Mouse (Mus musculus) embryonic facial prominence, embryonic 12.5 days (tissue): ENCODE measurements around the gene Dtx3l. TPM values are rescaled to one million over a fixed set of nuclear protein-coding genes. Genes with fewer than 3 reads are reported as not detected.
"Not testable (repeated sequence)": the region's sequence is repeated elsewhere in the genome, so short reads cannot be mapped to it uniquely, and the experiment has no call there.

Source experiments
- ATAC-seq: fragments of 200-750 bp; cut with Nextera tagmentation; 2 replicates; pipeline ENCODE4 v1.8.0; 2017; ENCODE audit not compliant: insufficient number of reproducible peaks, insufficient read depth, low FRiP score, low TSS enrichment
- H3K27ac ChIP-seq: fragments of 300-500 bp; sonication (generic); 2 replicates; pipeline ENCODE4 v1.5.1; 2016; ENCODE audit warnings: mild to moderate bottlenecking
- H3K27me3 ChIP-seq: fragments of 300-500 bp; sonication (generic); 2 replicates; pipeline ENCODE4 v1.6.1; 2016; ENCODE audit warnings: mild to moderate bottlenecking, moderate library complexity
- H3K36me3 ChIP-seq: fragments of 300-500 bp; sonication (generic); 2 replicates; pipeline ENCODE4 v1.6.1; 2016; ENCODE audit warnings: mild to moderate bottlenecking
- H3K4me1 ChIP-seq: fragments of 300-500 bp; sonication (generic); 2 replicates; pipeline ENCODE4 v1.6.1; 2016
- H3K4me2 ChIP-seq: fragments of 300-500 bp; sonication (generic); replicated peaks from 2 replicates; pipeline ENCODE4 v1.6.1; 2016; ENCODE audit warnings: mild to moderate bottlenecking, moderate library complexity
- H3K4me3 ChIP-seq: fragments of 300-500 bp; sonication (generic); 2 replicates; pipeline ENCODE4 v1.5.1; 2016; ENCODE audit warnings: mild to moderate bottlenecking
- H3K9ac ChIP-seq: fragments of 300-500 bp; sonication (generic); 2 replicates; pipeline ENCODE4 v1.6.1; 2016; ENCODE audit warnings: mild to moderate bottlenecking, moderate library complexity
- H3K9me3 ChIP-seq: fragments of 300-500 bp; sonication (generic); 2 replicates; pipeline ENCODE4 v1.6.1; 2016; ENCODE audit warnings: mild to moderate bottlenecking, moderate library complexity
- WGBS: fragments of 180-500 bp; shearing (Covaris S2); methylation state at CpG from one replicate; pipeline ENCODE4 v1.1.7; 2016; 5-methylcytosine and 5-hydroxymethylcytosine counted together
- polyA plus RNA-seq: library from polyadenylated mRNA; unstranded; fragments of >200 nt; fragmentation: Nextera tagmentation; extraction: Ambion mirVana; gene quantifications from 2 replicates; pipeline ENCODE4 v1.2.1, GENCODE M21; 2016

Gene Dtx3l
- 2.2 and 3.0 TPM in 2 replicates for polyA plus RNA-seq

DNA sequence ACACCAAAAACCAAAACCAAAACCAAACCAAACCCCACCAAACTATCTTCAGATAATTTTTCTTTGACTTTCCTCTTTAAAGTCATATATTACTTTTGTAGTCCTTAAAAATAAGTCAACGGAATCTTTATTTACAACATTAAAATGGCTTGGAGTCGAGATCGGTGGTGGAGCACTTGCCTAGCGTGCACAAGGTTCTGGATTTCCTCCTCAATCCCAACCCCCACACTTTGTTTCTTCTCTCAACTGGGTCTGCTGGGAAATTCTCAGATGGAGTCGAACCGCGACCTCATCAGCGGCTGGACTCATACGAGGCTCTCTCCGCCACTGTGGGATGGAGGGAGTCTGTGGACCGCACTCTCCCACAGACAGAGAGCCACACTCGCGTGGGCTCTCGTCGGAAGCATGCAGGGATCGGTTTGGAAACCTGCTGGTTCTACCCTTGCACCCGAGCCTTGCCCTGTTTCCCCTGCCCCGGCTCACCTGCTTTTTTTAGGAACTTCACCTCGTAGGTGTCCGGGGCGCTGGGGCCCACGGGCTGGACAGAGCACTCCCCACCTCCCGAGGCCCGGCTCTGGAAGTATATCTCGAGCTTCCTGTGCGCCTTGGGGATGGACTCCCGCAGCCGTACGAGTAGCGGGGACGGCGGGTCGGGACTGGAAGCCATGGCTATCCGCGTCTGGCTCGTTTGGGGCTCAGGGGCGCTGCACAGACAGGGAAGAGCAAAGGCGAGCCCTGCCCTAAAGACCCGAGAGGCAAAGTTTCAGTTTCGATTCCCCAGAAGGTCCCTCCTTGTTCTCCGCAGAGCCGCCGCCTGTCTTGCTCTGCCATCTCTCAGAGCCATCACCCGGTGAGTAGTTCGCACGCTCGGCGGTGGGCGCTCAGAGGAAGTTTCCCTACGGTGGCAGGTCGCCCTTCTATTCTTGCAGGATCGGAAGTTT lies at the start of gene Dtx3l, which contains the start of gene Parp9:
Gene Dtx3l, minus strand, starts transcription at position 941 of the 941 bp plus-strand sequence.
Gene Parp9, plus strand, starts transcription at position 260 of the 941 bp plus-strand sequence.
- H3K27me3 ChIP-seq: no peaks in the 10 kb centered on the region
- peak within 1 kb of the TSS; percentile 79 for H3K4me2 ChIP-seq
- H3K4me3 ChIP-seq: peak within 1 kb of the TSS; percentile 56
- no peak within 1 kb of the TSS for H3K27ac ChIP-seq
- H3K36me3 ChIP-seq: no peaks in the 10 kb centered on the region
- peak; percentile 59; the same call in 1 of the 2 replicates for ATAC-seq
- no peaks in the 10 kb centered on the region for H3K4me1 ChIP-seq
- H3K9ac ChIP-seq: peak within 1 kb of the TSS; percentile 55
- WGBS: 2% methylated on average over 52 of the region's 52 CpGs
- H3K9me3 ChIP-seq: no peaks in the 10 kb centered on the region

DNA sequence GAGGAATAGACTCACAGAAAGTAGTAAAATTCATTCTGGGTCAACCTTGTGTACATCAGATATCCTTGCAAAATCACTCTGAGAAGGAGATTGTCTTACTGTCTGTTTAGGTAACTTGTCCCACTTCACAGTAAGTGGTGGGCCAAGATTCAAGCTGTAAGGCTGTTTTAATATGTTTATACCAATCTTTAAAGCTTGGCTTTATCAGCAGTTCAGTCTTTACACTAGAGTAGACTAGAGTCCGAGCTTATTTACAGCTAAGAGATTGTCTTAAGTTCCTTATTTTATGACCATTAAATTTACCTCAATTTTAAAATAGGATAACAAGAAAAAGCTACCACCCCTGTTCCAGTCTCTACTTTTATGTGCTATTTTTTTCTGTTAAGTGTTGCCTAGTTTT lies 49.0 kb upstream of the Dtx3l start:
- Histone ChIP-seq H3K36me3 (no peaks in the 10 kb centered on the region), H3K4me1 (no peaks in the 10 kb centered on the region), H3K9me3 (no peaks in the 10 kb centered on the region), H3K4me3 (no peak overlapping the region), H3K27ac (no peak overlapping the region), H3K9ac (no peak overlapping the region), H3K4me2 (no peak overlapping the region), H3K27me3 (no peaks in the 10 kb centered on the region)
- no peak for ATAC-seq
- 93% methylated on average over 1 of the region's 1 CpGs for WGBS

DNA sequence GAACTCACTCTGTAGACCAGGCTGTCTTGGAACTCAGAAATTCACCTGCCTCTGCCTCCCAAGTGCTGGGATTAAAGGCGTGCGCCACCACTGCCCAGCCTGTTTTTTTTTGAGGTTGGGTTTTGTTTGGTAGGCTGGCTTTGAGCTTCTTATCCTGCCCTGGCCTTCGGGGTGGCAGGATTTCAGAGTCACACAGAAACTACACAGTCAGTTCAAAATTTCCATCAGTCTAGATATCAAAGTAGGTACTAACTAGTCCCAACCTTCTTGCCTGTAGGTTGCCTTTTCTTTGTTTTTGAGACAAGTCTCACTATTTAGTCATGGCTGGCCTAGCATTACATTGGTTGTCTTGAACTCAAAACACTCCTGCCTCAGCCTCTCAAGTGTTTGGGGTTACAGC lies 45.5 kb upstream of the Dtx3l start:
- H3K9ac ChIP-seq: peak overlapping the region; percentile 89; the same call in 1 of the 2 replicates
- 73% methylated on average over 3 of the region's 3 CpGs for WGBS
- H3K27ac ChIP-seq: no peak overlapping the region
- ATAC-seq: no peak
- H3K36me3 ChIP-seq: no peaks in the 10 kb centered on the region
- H3K9me3 ChIP-seq: no peaks in the 10 kb centered on the region; the same call in 1 of the 2 replicates
- H3K4me1 ChIP-seq: no peaks in the 10 kb centered on the region
- H3K27me3 ChIP-seq: no peaks in the 10 kb centered on the region
- peak overlapping the region; percentile 61 for H3K4me2 ChIP-seq
- H3K4me3 ChIP-seq: peak overlapping the region; percentile 87

DNA sequence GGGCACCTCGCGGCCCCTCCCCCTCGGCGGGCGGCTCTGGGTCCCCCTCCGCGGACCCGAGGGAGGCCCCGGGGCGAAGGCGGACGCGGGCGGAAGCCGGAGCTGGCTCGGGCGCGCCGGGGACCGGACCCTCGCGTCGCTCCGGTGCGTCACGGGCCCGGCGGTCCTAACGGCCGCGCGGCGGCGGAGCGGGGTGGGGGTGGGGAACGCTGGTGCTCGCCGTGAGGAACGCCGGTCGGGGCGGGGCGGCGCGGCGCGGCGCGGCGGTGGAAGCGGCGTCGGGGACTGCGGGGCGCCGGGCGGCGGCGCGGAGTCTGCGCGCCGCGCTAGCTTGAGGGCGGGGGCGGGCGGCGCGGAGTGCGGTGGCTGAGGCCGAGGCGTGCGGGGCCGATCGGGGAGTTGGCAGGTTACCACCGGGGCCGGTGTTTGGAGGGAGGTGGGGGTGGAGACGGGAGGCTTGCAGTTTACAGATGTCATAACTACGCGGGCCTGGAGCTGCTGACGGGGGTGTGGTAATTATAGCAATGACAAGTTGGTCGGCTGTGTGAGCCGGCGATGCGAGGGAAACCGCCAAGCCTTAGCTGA lies 44.7 kb upstream of the Dtx3l start:
- peak overlapping the region; percentile 99 for H3K27ac ChIP-seq
- H3K9ac ChIP-seq: peak overlapping the region; percentile 89
- no peaks in the 10 kb centered on the region; the same call in 1 of the 2 replicates for H3K9me3 ChIP-seq
- H3K4me3 ChIP-seq: peak overlapping the region; percentile 87
- ATAC-seq: peak; percentile 62
- H3K36me3 ChIP-seq: no peaks in the 10 kb centered on the region
- no peaks in the 10 kb centered on the region for H3K4me1 ChIP-seq
- 1% methylated on average over 76 of the region's 86 CpGs for WGBS
- no peaks in the 10 kb centered on the region for H3K27me3 ChIP-seq
- peak overlapping the region; percentile 61 for H3K4me2 ChIP-seq

DNA sequence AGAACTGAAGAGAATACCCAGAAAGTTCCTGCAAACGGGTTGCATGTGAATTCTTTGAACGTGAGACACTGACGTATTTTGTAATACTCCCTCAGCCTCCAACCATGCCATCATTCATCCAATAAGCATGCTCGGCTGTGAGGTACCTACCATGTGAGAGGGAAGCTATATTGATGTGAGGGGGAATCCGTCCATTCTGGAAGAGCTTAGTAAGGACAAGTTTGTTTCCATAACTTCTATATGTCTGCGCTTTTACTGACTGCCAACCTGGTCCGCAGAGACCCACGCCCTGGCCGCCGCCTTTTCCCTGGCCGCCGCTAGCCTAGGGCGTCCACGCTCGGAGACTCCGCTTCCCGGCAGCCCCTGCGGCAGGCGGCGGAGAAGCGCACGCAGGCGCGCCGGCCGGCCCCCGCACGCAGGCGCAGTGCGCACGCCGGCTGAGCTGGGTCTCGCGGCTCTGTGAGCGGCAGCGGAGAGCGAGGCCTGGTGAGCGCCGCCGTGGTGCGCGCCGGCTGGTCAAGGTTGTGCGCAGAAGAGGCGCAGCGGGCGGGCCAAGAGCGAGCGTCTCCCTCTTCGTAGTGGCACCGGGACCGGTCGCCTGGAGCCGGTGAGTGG lies 44.1 kb upstream of the Dtx3l start:
- Histone ChIP-seq H3K36me3 (no peaks in the 10 kb centered on the region), H3K9ac (peak overlapping the region; percentile 89), H3K4me2 (peak overlapping the region; percentile 61), H3K27ac (peak overlapping the region; percentile 99), H3K4me1 (no peaks in the 10 kb centered on the region), H3K9me3 (no peaks in the 10 kb centered on the region; the same call in 1 of the 2 replicates), H3K27me3 (no peaks in the 10 kb centered on the region), H3K4me3 (peak overlapping the region; percentile 87)
- ATAC-seq: peak; percentile 92
- WGBS: under 1% methylated on average over 54 of the region's 54 CpGs

DNA sequence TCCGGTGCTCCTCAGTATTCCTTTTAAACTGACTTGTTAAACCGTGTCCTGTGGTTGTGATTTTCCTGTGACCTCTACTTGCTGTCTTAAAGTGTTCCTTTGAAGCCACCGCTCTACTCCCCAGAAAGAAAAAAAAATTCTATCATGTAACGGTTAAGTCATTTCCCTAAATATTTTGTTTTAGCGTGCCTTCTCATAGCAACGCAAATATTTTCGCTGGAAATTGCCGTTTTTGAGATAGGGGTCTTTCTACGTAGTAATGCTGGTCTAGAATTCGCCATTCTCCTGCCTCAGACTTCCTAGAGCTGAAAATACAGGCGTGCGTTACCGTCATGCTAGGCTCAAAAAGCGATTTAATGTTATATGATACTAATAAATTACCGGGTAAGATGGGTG lies 43.6 kb upstream of the Dtx3l start:
- Histone ChIP-seq H3K4me2 (peak overlapping the region; percentile 61), H3K9me3 (no peaks in the 10 kb centered on the region; the same call in 1 of the 2 replicates), H3K9ac (no peak overlapping the region; the same call in 1 of the 2 replicates), H3K36me3 (no peaks in the 10 kb centered on the region), H3K27me3 (no peaks in the 10 kb centered on the region), H3K27ac (no peak overlapping the region), H3K4me3 (peak overlapping the region; percentile 87), H3K4me1 (no peaks in the 10 kb centered on the region)
- WGBS: 3% methylated on average over 15 of the region's 15 CpGs
- ATAC-seq: no peak

DNA sequence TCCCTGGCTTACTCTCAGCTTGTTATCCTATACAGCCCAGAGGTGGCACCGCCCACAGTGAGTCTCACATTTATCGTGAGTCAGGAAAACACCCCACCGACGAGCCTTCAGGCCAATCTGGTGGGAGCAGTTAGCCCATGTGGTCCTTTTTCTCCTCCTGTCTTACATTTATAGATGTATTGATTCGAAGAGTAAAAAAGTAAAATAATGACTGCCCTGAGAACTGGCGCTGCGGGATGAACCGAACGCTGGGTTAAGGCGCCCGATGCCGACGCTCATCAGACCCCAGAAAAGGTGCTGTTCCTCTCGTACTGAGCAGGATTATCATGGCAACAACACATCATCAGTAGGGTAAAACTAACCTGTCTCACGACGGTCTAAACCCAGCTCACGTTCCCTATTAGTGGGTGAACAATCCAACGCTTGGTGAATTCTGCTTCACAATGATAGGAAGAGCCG lies 42.4 kb upstream of the Dtx3l start:
- Histone ChIP-seq H3K27ac (no peak overlapping the region), H3K4me3 (no peak overlapping the region), H3K9ac (no peak overlapping the region), H3K27me3 (no peaks in the 10 kb centered on the region), H3K4me1 (no peaks in the 10 kb centered on the region), H3K4me2 (no peak overlapping the region), H3K9me3 (no peaks in the 10 kb centered on the region; the same call in 1 of the 2 replicates), H3K36me3 (no peaks in the 10 kb centered on the region)
- WGBS: 51% methylated on average over 19 of the region's 19 CpGs
- ATAC-seq: peak; percentile 95

DNA sequence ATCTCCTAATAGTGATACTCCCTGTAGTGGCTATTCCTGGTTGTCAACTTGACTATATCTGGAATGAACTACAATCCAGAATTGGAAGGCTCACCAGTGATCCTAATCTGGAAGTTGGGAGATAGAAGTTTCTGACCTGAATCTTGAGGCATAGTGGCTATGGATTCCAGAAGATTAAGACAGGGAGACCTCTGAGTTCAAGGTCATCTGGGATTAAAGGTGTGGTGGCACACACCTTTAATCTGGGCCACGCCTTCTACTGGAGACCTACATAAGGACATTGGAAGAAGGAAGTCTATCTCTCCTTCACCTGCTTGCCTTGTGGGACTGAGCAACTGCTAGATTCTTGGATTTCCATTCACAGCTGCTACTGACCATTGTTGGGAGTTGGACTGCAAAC lies 39.5 kb upstream of the Dtx3l start, which contains the start of gene Kpna1:
Gene Kpna1, plus strand, starts transcription at position 301 of the 400 bp plus-strand sequence.
- H3K9me3 ChIP-seq, H3K27ac ChIP-seq, H3K4me2 ChIP-seq, H3K9ac ChIP-seq, H3K36me3 ChIP-seq, H3K4me3 ChIP-seq, H3K27me3 ChIP-seq, H3K4me1 ChIP-seq, ATAC-seq: not testable (repeated sequence)
- WGBS: 93% methylated on average over 1 of the region's 1 CpGs

DNA sequence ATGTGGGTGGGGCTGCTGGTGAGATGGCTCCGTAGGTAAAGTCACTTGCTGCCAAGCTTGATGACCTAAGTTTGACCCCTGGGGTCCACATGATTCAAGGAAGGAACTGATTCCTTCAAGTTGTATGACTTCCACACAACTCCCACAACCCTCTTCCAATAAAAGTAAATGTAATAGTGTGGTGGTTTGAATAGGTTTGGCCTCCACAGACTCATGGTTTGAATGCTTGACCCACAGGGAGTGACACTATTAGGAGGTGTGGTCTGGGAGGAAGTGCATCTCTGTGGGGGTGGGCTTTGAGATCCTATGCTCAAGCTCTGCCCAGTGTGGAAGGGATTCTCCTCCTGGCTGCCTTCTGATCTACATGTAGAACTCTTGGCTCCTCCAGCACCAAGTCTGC lies 35.1 kb upstream of the Dtx3l start:
- Histone ChIP-seq H3K9ac (no peak overlapping the region), H3K4me3 (no peak overlapping the region), H3K4me2 (no peak overlapping the region), H3K36me3 (no peaks in the 10 kb centered on the region), H3K4me1 (no peaks in the 10 kb centered on the region), H3K9me3 (no peaks in the 10 kb centered on the region), H3K27me3 (no peaks in the 10 kb centered on the region), H3K27ac (no peak overlapping the region)
- WGBS: 51% methylated on average over 1 of the region's 1 CpGs
- no peak for ATAC-seq

DNA sequence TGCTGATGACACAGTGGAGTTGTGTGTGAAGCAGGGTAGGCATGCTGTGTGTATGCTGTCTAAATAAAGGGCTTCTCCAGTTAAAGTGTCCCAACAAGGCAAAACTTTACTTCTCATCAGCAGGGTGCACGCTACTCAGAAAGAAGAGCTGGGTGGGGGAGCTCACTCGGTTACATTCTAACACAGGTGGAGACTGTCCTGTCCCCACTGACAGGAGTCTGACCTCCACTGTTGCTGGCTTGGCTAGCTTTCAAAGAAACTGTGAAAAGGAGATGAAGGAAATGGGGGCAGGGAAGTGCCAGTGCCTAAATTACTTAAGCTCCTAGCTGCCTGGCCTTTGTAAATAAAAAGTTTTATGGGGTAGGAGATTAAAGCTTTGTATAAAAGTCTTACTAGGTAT lies 29.2 kb upstream of the Dtx3l start:
- Histone ChIP-seq H3K27ac (no peak overlapping the region), H3K36me3 (no peaks in the 10 kb centered on the region), H3K4me3 (no peak overlapping the region), H3K4me2 (no peak overlapping the region), H3K9ac (no peak overlapping the region), H3K4me1 (no peaks in the 10 kb centered on the region), H3K27me3 (no peaks in the 10 kb centered on the region), H3K9me3 (no peaks in the 10 kb centered on the region)
- no peak for ATAC-seq
- WGBS: 68% methylated on average over 2 of the region's 2 CpGs

DNA sequence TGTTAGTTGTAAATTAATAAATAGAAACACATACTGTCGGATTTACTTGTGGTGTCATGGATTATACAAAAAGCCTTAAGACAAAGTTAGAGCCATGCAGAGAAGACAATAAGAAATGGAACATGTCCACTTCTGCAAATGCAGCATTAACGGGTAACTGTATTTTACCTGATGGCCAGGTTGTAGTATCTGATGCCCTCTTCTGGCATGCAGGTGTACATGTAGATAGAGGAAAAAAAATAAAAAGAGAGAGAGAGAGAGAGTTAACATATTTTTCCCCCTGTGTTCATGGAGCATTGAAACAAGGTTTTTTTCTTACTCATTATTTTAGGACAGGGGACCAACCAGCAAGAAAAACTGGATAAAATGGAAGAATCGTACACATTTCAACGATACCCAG lies 28.4 kb upstream of the Dtx3l start:
- Histone ChIP-seq H3K4me1 (no peaks in the 10 kb centered on the region), H3K4me3 (no peak overlapping the region), H3K4me2 (no peak overlapping the region), H3K27me3 (no peaks in the 10 kb centered on the region), H3K27ac (no peak overlapping the region), H3K9ac (no peak overlapping the region), H3K36me3 (no peaks in the 10 kb centered on the region), H3K9me3 (no peaks in the 10 kb centered on the region)
- ATAC-seq: no peak
- 86% methylated on average over 4 of the region's 4 CpGs for WGBS
